Mouse (Mus musculus): Measurements from ENCODE around the gene Atp6v0c. TPM values are rescaled to one million over a fixed set of nuclear protein-coding genes. Genes with fewer than 3 reads are reported as not detected.

Atp6v0c gene
- total RNA-seq (2021), result 100 to 1,000 TPM; 193 to 194 TPM
- long read RNA-seq, experiment 1, transcript Atp6v0c-201 (3 exons, 1,183 nt), result major isoform, 215 of 227 reads
- long read RNA-seq, experiment 1, transcript Atp6v0c-202 (4 exons, 796 nt), result minor isoform, 5 of 227 reads
- long read RNA-seq, experiment 1, partial matches to known transcripts, result 3 of 227 reads
- long read RNA-seq, experiment 1, other reads (novel, unspliced or antisense), result 3 of 227 reads
- long read RNA-seq, experiment 2, transcript Atp6v0c-201 (3 exons, 1,183 nt), result major isoform, 234 of 245 reads
- long read RNA-seq, experiment 2, partial matches to known transcripts, result 2 of 245 reads
- long read RNA-seq, experiment 2, other reads (novel, unspliced or antisense), result 7 of 245 reads

DNA sequence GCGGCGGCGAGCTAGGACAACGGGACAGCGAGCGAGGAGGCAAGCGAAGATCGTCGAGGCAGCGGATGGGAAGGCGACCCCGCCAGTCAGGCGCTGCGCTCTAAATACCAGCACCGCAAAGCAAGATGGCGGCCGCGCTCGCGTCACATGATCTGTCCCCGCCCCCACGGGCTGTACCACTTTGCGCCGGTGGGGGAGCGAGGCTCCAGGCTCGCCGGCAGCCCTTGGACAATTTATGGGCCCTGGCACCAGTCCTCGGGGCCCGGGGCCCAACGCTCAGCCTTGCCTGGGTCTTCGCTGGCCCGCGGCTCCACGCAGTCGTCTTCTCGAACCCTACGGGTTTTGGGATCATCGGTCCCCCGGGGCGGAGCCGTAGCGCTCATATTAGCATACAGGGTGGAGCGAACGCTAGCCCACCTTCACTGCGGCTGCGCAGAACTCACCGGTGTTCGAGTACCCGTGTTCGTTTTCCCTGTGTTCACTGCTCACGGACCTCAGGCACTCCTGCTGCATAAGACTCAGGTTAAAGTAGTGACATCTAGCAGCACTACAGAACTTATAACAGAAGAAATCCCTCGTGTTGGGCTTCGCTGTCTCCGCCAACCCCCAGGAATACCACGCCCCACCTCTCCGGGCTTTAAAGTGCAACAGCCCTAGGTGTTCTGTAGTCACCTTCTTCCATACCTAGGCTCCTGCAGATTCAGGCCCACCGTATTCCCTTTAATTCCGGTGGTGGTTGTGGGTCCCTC, at the start of gene Atp6v0c:
TSS of gene Atp6v0c (minus strand) at position 386 of the 749 bp plus-strand sequence.
- DNase-seq (ENCODE audit: low spot score in 2 of 2), result peak; percentile 85 to 95

DNA sequence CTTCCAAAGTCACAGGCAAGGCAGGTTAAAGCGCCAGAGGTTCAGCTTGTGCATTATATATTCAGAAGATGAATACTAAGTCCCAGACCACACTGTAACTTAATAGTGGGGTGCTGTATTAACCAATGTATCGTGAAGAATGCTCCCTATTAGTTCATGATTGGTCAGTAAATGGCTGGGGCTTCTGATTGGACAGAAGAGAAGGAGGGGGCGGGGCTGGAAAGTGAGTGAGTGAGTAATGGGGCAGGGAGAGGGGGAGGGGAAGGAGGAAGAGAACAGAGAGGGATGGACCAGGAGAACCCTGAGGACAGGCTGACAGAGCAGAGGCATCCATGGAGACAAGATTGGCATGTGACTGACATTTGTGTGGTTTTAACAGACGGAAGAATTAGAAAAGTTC, 47.3 kb upstream of the Atp6v0c start:
- no peak for DNase-seq (ENCODE audit: low spot score in 2 of 2)

DNA sequence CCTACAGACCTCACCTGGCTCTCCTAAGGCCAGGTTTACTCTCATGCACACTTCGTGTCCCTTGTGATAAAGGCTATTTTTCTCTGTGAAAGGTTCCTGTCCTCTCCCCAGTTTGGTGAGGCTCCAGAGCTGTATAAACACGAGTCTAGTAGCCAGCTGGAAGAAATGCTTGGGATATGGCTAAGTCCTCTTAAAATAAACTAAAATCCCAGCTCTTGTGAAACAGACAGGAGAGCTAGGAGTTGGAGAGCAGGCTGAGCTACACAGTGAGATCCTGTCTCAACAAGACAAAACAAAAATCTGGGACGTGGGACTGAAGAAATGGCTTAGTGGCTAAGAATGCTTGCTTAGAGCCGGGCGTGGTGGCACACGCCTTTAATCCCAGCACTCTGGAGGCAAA, 43.7 kb upstream of the Atp6v0c start:
- DNase-seq (ENCODE audit: low spot score in 2 of 2), result no peak

DNA sequence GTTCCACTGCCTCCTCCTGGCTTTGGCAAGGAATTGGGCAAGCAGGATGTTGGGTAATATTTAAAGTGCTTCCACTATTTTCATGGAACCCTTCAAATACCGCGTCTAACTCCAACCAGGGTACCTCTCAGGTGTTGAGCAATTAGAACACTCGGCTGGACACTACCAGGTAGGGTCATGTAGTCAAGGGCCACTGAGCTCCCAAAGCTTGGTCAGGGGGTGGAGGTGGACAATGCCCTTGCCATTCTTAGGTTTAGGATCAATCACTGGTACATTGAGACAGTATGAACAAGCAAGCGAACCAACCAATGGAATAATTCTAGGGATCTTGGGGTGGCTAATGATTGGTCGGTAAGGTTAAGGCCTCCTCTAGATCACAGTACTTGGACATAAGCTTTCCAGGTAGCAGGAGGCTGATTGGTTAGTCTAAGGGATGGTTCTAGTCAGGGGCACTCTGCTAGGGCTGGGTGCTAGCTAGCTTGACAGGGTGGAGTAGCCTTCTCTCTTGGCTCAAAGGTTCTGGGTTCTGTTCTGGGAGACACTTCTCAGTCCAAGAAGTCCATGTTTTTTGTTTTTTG, 43.0 kb upstream of the Atp6v0c start:
- no peak for DNase-seq (ENCODE audit: low spot score in 2 of 2)

DNA sequence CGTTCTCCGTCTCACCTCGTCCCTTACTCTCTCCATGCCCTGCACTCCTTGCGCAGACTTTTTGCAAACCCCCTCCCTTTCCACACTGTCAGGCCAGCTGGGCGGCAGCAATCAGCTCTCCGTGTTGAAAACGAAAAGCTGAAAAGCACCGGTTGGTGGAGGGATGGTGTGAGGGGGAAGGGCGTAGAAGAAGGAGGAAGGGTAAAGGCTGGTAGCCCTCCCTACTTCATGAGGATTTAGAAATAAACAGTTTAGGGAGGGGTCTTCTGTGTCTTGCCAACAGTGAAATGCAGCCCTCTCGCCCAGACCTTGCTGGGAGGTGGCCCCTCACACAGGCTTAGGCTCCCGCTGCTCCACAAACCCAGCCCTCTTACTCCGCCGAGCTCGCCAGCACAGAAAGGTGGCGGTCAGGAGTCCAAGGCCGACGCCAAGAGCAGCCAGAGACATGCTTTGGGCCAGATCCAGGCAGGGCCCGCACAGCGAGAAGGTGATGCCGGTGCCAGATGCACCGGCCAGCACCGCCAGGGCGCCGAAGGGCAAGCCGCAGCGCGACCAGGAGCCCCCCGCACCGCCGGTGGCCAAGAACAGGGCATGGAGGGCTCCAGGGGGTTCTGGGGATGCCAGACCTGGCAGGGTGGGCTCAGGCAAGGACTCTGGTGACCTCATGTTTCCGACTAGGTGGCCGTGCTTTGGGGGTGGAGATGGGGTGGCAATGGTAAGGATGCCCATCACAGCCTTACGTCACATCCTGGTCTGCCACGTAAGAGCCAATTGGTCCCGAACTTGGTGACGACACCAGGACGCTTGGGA, 42.3 kb upstream of the Atp6v0c start:
- peak in 1 of 2 experiments; percentile 39 for DNase-seq (ENCODE audit: low spot score in 2 of 2)

DNA sequence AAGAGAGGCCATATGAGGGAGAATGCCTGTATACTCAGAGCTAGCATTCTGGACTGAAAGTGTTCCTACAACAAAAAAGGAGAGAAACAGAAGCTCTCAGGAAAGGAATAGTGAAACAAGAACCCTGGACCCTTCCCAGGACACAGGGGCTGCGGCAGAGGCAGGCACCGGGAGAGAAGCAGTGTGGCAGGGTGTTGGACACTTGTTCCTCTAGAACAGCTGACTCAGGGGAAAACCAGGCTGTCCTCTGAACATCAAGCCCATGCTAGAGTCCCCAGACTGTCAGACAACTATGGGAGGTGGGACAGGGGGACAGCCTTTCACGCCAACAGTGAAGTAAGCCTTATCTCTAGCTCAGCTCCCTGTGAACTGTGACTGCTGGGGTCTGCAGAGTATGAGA, 41.1 kb upstream of the Atp6v0c start:
- DNase-seq (ENCODE audit: low spot score in 2 of 2), result no peak

DNA sequence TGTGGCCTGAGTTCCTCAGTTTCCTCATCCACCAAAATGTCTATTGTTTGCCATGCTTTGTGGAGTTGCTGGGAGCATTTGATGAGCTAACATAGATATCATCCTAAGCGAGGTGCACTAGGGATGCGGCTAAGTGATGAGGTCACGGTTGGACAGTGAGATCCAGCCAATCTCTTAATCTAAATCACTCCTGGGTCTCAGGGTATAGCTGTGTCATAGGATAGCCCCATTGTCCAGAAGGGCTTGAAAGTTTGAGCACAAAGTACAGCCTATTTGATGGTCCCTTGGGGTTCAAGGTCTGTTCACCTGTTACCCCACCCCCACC, 40.4 kb upstream of the Atp6v0c start:
- no peak for DNase-seq (ENCODE audit: low spot score in 2 of 2)

DNA sequence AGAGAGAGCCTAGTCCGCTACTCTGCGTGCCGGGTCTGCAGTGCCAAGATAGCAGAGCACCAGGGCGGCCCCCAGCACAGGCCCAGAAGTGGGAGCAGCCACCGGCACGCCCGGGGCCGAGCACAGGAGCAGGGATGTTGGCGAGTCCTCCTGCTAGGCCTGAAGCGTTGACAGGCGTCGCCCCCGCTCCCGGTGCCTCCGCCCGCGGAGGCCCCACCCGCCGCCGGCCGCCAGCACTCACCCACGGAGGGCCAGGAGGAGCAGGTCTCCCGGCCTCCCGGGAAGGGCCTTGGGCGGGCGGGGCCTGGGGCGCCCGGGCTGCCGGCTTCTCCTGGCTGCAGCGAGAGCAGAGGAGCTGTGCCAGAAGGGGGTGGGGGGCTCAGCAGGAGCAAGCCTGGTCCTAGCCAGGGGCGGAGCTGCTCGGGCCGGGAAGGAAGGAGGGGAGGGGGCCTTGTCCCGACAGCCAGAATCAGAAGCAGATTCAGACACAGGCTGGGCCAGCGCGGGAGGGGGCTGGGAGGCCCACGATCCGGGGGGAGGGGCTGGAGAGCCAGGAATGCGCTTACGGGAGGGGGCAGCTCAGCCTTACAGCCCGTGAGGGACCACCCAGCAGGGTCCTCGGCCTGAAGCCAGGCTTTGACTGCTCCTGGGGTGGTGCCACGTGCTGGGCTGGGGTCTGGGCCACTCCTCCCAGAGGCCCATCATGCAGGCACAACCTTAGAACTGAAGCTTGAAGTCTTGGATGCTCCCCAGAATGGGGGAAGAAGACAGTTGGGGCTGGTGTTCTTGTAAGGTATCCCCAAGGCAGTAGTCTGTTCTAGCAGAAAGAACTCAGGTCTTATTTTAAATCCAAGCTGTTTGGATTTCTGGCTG, 39.8 kb upstream of the Atp6v0c start, which contains the start of gene Ntn3:
TSS of gene Ntn3 (minus strand) at position 489 of the 873 bp plus-strand sequence.
- DNase-seq (ENCODE audit: low spot score in 2 of 2), result peak; percentile 44 to 58

DNA sequence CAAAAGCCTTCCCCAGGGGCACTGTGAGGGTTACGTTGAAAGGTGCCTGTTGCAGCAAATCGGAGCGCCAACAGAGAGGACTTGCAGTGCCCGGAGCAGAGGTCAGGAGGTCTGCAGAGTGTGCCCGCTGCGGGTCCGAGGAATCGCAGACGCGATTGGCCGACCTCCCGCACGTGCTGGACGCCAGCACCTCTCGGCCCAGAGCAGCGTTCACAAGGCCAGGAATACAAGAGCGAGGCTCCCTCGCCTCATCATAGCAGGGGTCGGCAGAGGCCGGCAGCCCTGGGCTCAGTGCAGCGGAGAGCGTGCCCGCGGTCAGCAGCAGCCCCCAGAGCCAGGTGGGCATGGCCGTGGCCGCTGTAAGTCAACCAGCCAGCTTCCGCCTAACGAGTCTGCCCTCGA, 39.1 kb upstream of the Atp6v0c start:
- peak in 1 of 2 experiments; percentile 56 for DNase-seq (ENCODE audit: low spot score in 2 of 2)

DNA sequence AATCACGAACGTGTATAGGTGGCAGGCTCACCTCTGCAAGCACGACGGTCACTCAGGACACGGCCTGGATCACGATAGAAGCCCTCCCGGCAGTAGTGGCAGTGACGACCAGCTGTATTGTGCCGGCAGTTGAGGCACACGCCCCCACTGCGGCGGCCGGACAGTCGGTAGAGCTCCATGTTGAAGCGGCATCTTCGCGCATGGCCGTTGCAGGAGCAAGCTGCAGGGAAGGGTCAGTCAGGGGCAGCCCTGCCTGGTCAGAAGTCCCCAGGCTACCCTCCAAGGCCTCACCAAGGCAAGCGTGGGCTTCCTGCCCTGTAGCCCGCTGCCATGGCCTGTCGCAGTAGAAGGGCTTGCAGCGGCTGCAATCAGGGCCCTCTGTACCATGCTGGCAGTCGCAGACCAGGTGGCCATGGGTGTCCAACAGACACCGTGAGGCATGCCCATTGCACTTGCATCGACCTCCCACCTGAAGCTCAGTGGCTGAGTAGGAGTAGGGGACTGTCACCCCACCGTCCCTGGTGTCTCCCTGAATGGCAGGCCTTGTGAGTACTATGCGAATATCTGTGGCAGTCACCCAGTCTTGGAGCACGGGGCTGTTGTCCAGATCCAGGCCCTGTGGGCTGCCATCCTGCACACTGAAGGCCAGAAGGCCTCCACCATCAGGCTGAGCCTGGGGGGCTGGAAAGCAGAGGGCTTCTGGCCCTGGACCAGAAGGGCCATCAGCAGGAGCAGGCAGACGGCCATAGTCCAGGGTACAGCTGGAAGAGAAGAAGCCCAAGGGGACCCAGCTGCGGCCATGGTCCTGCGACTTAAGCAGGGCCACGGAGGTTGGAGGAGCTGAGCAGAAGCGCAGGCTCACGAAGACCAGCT, 38.5 kb upstream of the Atp6v0c start:
- peak in 1 of 2 experiments; percentile 27 for DNase-seq (ENCODE audit: low spot score in 2 of 2)

DNA sequence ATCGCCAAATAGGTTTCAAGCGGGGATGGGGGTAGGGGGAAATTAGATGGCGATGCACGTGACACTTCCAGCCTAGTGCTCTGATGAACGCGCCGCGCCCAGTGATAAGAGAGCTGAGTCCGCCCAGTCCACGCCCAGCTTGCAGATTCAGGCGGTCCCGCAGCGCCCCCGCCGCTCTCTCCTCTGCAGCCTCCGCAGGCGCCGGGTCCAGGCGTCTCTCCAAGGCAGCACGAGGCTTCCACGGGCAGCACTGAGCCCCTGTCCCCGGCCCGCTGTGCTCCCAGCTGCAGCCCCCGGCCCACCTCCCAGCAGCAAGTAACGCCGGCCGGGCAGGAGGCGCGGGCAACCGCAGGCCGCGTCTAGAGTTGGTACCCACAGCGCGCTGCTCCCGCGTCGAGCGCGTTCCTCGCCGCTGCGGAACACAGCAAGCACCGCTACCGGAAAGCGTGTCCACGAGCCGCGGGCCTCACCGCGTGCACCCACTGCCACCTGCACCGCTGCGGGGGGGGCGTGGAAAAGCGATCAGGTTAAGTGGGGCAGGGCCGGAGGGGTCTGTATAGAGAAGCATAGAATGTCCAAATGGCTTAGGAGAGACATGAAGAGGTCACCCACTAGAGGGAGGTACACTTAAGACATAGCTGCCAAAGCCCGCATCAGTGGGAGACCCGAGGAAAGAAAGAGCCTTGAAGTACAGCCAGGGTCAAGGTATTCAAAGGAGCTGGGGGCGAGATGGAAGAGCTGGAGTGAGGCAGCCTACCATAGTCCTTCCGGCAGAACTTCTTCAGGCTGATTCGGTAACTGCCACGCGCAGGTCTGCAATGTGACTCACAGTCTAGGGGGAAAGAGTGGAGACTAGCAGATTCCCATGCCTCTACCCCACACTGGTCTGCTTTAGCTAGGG, 37.2 kb upstream of the Atp6v0c start:
- DNase-seq (ENCODE audit: low spot score in 2 of 2), result peak in 1 of 2 experiments; percentile 66

DNA sequence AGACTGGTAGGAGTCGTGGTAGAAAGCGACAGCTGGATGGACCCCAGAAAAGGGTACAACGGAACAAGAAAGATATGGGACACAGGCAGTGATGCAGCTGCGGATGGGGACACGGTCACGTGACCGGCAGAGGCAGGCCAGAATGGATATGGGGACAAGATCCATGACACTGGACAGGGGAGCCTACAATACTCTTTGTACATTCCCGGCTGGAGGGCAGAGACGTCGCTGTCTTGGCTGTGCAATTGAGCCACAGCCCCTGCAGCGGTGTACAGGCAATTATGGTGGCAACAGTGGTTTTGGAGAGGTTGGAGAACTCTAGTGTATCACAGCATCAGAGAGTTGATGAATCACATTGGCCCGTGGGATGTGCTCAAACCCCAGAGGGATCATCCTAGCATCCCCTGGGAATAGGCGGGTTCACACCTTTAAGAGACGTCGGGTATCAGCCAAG, 36.4 kb upstream of the Atp6v0c start:
- peak in 1 of 2 experiments; percentile 56 for DNase-seq (ENCODE audit: low spot score in 2 of 2)

DNA sequence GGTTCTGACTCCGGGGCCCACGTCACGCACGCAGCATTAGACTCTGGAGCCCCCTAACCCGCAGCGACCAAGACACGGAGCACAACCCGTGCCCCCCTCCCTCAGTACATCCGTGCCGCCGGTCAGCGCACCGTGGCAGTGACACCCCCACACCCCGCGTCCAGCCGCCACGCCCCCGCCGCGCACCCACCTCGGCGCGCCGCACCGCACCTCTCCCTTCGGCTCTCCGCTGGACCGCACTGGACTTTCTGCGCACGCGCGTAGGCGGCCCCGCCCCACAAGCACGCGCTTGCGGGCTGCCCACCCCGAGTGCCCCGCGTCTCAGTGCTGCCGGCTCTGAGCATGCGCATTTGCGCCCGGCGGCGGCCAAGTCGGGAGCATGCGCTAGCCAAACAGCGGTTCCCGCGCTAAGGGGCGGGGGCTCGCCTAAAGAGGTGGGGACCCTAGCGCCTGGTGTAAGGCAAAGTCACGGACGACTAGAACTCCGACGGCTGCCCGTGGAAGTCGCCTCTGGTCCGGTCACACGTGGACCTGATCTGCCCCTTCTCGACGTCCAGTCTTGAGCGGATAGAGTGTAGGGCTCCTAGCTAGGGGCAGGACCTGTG, 35.9 kb upstream of the Atp6v0c start, which contains the start of gene Tbc1d24:
TSS of gene Tbc1d24 (minus strand) at position 279 of the 605 bp plus-strand sequence.
- DNase-seq (ENCODE audit: low spot score in 2 of 2), result peak; percentile 86 to 92

DNA sequence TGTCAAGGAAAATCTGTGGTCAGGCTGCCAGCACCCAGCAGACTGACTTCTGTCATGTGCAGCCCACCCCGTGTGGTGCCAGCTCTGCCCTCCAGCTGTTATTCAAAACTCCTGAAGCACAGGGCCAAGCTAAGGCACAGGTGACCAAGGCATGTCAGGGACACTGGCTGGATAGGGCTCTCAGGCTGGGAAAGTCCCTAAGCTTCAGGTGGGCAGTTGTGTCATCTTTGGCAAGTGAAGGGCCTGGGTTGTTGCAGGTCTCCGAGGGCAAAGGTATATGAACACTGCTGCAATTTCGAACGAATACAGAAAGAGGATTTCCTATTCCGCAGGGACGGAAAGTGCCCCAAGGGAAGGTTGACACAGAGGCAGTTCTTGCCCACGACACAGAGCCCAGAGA, 35.3 kb upstream of the Atp6v0c start:
- DNase-seq (ENCODE audit: low spot score in 2 of 2), result no peak

DNA sequence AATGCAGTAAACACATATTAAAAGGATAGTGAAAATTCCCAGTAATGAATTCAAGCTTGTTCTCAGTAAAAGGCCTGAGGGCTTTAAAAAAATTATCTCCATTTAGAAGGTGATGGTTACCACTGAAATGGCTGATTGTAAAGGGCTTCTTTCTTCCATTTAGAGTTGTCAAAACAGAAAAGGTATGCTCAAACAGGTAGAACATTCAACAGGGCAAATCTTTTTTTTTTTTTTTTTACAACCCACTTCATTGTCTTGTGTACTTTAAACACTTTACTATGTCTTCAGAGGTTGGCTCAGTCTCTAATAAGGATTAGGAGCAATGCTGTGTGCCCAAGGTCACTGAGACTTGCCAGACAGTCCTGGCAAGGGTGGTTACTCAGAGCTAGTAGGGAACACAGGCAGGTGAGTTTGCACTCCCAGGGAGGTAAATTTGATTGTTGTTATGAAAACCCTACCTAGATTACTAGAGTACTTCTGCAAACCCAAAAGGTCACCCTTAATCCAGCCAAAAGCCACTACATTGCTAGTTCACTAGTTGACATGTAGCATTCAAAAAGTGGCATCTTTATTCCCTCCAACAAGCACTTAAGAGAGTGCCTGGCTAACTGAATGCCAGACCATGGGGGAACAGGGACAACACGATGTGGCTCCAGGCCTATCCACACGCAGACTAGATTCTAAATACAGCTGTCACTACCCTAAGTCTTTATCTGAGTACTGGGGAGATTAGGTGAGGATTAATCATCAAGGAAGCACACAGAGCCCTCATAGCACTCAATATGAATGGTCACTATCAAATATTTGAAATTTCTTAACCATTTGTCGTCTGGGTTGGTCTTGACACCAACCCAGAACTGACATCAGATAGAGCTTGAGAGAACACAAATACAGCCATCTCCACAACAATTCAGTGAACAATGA, 34.4 kb upstream of the Atp6v0c start:
- no peak for DNase-seq (ENCODE audit: low spot score in 2 of 2)

DNA sequence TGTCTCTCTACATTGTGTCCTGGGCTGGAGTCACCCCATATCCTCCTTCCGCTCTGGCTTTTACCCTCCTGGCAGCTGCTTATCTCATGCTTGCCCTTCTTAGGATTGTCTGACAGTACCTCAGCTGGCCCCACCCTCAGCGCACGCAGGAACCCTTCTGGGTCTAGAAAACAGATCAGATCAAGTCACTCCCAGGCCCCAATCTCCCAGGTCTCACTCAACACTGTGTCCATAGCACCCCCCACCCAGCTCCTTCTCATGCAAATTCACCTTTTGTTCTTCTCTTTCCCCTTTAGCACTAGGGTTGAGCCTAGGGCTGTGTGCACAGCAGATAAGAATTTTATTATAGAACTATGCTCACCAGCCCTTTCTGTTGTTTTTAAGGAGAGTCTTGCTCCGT, 33.6 kb upstream of the Atp6v0c start:
- no peak for DNase-seq (ENCODE audit: low spot score in 2 of 2)

DNA sequence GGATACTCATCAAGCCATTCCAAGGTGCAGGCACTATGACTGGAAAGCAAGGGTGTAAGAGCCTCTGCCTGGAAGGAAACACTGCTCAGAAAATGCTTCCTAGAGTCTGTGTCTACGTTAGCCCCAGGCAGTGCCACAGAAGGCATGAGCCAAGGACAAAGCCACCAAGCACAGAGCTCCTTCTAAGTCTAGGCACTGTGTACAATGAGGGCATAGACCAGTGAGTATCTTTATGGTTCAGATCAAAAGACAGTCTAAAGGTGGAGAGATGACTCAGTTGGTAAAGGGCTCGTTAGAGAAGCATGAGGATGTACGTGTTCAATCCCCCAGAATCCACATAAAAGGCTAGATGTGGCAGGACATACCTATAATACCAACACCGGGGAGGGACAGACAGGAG, 31.6 kb upstream of the Atp6v0c start:
- DNase-seq (ENCODE audit: low spot score in 2 of 2), result no peak
